ENCODE assay signal across 19 mouse cellular contexts in the genomic region with DNA sequence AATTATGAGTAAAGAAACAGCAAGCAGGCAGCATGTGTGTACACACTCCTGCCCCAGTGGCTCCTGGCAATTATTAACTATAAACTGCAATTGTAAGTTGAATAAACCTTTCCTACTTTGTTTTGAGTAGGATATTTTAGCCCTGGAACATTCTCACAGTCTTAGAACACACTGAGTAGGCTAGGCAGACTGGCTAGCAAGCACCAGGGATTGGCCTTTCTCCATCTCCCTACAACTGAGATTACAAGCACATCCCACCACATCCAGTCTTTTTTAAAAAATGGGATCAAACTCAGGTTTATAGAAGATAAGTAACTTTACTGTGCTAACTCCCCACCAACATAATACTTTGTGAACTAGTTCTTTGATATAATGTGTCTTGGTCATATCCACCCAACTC.
"Had no signal": no experiment of that assay in that cellular context is flagged by ENCODE, and none has a peak within 500 bp of the region (broad histone marks: within the 10 kb centered on the region; RNA-seq: fewer than 3 reads in every experiment).

No protein-coding gene starts in this region.

- H3K9me3 ChIP-seq: limb, embryonic 10.5 days; limb, embryonic 13.5 days; midbrain, embryonic 12.5 days; midbrain, embryonic 15.5 days; neural tube, embryonic 12.5 days; neural tube, embryonic 15.5 days had no signal

- H3K4me3 ChIP-seq: layer of hippocampus, adult 2 months; limb, embryonic 10.5 days; limb, embryonic 13.5 days; midbrain, embryonic 12.5 days; midbrain, embryonic 15.5 days; neural tube, embryonic 12.5 days; neural tube, embryonic 15.5 days had no signal

- H3K27me3 ChIP-seq: limb, embryonic 13.5 days; midbrain, embryonic 12.5 days; midbrain, embryonic 15.5 days; neural tube, embryonic 12.5 days; neural tube, embryonic 15.5 days had no signal

- ATAC-seq: intestine, embryonic 16.5 days; liver, postnatal 0 days; lung, postnatal 0 days; midbrain, embryonic 15.5 days had no signal

- H3K27ac ChIP-seq: layer of hippocampus, adult 2 months; limb, embryonic 10.5 days; limb, embryonic 13.5 days; liver, embryonic 14.5 days; macrophage; midbrain, embryonic 12.5 days; midbrain, embryonic 15.5 days; neural tube, embryonic 12.5 days; neural tube, embryonic 15.5 days had no signal

- DNase-seq: kidney, adult 8-10 months; kidney, postnatal 25 days; layer of hippocampus, adult 9-11 months; liver, postnatal 0 days; lung, embryonic 14.5 days; thymus, adult 2 months; thymus, postnatal 25 days had no signal

- H3K9ac ChIP-seq: limb, embryonic 13.5 days; liver, embryonic 14.5 days; liver, postnatal 0 days; lung, embryonic 14.5 days; midbrain, embryonic 12.5 days; midbrain, embryonic 15.5 days; neural tube, embryonic 12.5 days; neural tube, embryonic 15.5 days had no signal

- H3K4me2 ChIP-seq: limb, embryonic 13.5 days; liver, embryonic 11.5 days; lung, embryonic 14.5 days; midbrain, embryonic 12.5 days; midbrain, embryonic 15.5 days; neural tube, embryonic 12.5 days; neural tube, embryonic 15.5 days had no signal

- H3K36me3 ChIP-seq: limb, embryonic 10.5 days; limb, embryonic 13.5 days; midbrain, embryonic 12.5 days; midbrain, embryonic 15.5 days; neural tube, embryonic 12.5 days; neural tube, embryonic 15.5 days had no signal

- H3K4me1 ChIP-seq: limb, embryonic 10.5 days; limb, embryonic 13.5 days; midbrain, embryonic 12.5 days; midbrain, embryonic 15.5 days; neural tube, embryonic 12.5 days had no signal
